Mouse (Mus musculus) bone marrow, adult 2 months (tissue): Measurements from ENCODE around the gene Msl1. TPM values are rescaled to one million over a fixed set of nuclear protein-coding genes. Genes with fewer than 3 reads are reported as not detected.

Experiments
- H3K27ac ChIP-seq: fragments of 200-500 bp; 2 replicates; pipeline ENCODE4 v1.5.1; 2012; ENCODE audit warnings: low read depth, mild to moderate bottlenecking, control low read depth, inconsistent platforms, low read length; ENCODE audit not compliant: control insufficient read depth, poor library complexity, insufficient read depth
- H3K4me1 ChIP-seq: fragments of 200-500 bp; 2 replicates; pipeline ENCODE4 v1.6.1; 2011; ENCODE audit warnings: low read length; ENCODE audit not compliant: control insufficient read depth, insufficient read depth
- H3K4me3 ChIP-seq: fragments of 200-500 bp; replicated peaks from 2 replicates; pipeline ENCODE3; 2011; ENCODE audit warnings: mild to moderate bottlenecking, low read depth, low read length, control low read depth; ENCODE audit not compliant: control insufficient read depth
- CTCF ChIP-seq: fragments of 200-500 bp; IDR thresholded peaks from 2 replicates; pipeline ENCODE4 v1.5.1; 2011; ENCODE audit warnings: low read length, control low read depth; ENCODE audit not compliant: control insufficient read depth, insufficient read depth
- POLR2A ChIP-seq: fragments of 200-500 bp; IDR thresholded peaks from 2 replicates; pipeline ENCODE4 v1.6.1; 2011; ENCODE audit warnings: low read depth, mild to moderate bottlenecking, control low read depth, low read length, borderline replicate concordance; ENCODE audit not compliant: control insufficient read depth
- WGBS: fragments of 180-500 bp; shearing (Covaris S2); methylation state at CpG from one replicate; pipeline ENCODE4 v1.1.7; 2018; 5-methylcytosine and 5-hydroxymethylcytosine counted together
- polyA plus RNA-seq: library from polyadenylated mRNA; stranded (reverse); fragments of >200 nt; gene quantifications from 2 replicates; pipeline ENCODE4 v1.2.4, GENCODE M21; 2011; ENCODE audit warnings: low replicate concordance; ENCODE audit not compliant: missing spikeins, insufficient read depth, insufficient read length

Msl1 gene
- polyA plus RNA-seq, 1 experiment: 69.9 TPM

- peaks cover 3% of the 10 kb centered on the region; the same call in 1 of the 2 replicates for H3K4me1 ChIP-seq
- TF ChIP-seq POLR2A: no peak
- peak; percentile 79 for TF ChIP-seq CTCF
- WGBS: under 1% methylated on average over 15 of the region's 15 CpGs
- no peak overlapping the region for H3K4me3 ChIP-seq
- no peak overlapping the region; the same call in 1 of the 2 replicates for H3K27ac ChIP-seq
Measured at GRCm38 (mm10) chr11:98786359-98787214, 8.7 kb upstream of the Msl1 start.

DNA sequence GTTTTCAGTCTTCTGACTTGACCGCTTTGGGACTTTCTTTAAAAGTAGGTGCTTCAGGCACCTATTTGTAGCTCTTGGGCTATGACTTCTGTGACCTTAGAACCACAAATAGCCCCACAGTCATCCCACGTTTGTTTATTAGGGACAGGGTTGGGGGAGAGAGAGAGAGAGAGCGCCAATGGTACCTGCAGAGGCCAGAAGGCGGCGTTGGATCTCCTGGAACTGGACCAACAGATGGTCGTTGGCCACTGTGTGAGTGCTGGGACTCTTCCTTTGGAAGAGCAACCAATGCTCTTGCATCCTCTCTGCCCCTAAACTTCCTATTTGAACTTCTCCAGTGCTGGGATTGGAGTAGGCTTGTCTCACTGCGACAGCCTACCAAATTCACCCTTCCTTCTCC, 8.1 kb upstream of the Msl1 start:
- 48% methylated on average over 7 of the region's 7 CpGs for WGBS
- Histone ChIP-seq H3K27ac (no peak overlapping the region), H3K4me3 (no peak overlapping the region), H3K4me1 (peaks cover 3% of the 10 kb centered on the region; the same call in 1 of the 2 replicates)
- TF ChIP-seq POLR2A: no peak
- no peak for TF ChIP-seq CTCF

DNA sequence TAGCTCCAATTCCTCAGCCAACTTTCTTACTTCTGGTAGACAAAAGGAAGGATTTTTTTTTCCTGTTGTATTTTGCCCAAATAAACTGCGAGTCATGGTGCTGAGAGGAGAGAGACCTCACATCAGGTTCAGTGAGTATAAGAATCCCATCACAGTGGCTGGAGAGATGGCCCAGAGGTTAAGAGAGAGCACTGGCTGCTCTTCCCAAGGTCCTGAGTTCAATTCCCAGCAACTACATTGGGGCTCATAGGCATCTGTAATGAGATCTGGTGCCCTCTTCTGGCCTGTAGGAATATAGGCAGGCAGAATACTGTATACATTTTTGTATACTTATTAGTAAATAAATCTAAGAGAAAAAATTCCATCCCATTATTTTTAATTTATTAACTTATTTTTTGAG, 7.6 kb upstream of the Msl1 start:
- no peak overlapping the region for H3K4me3 ChIP-seq
- no peak for TF ChIP-seq POLR2A
- TF ChIP-seq CTCF: no peak
- WGBS: 85% methylated on average over 1 of the region's 1 CpGs
- peaks cover 3% of the 10 kb centered on the region; the same call in 1 of the 2 replicates for H3K4me1 ChIP-seq
- H3K27ac ChIP-seq: no peak overlapping the region

- Histone ChIP-seq H3K4me3 (no peak overlapping the region), H3K27ac (no peak overlapping the region), H3K4me1 (peaks cover 3% of the 10 kb centered on the region; the same call in 1 of the 2 replicates)
- no peak for TF ChIP-seq POLR2A
- TF ChIP-seq CTCF: no peak
- 88% methylated on average over 5 of the region's 5 CpGs for WGBS
Measured at GRCm38 (mm10) chr11:98788139-98788538, 7.2 kb upstream of the Msl1 start.

DNA sequence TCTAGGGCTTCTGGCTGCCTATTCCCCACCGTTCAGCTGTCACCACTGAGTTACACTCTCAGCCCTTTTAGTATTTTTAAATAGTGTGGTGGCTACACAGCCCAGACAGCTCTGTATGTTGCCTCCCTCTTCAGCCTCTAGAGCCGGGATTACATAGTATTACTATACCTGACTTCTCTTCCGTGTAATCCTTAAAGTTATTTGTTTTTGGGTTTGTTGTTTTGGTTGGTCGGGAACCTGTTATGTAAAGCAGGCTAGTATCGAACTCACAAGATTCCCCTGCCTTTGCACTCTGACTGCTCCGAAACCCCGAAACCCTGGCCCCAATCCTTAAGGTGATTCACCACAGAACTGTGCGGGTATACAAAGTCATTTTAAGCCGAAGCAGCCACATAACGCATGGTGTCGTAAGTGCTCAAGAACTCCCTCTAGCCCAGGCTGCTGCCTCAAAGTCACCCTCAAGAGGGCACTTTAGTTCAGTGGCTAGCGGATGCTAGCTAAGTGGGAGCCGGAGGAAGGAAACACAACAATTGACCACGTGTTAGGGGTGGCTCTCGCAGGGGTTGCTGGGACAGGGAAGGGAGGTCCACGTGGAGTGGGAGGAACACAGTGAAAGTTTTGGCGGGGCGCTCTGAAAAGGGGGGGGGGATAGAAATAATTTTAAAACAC, 6.6 kb upstream of the Msl1 start:
- peaks cover 3% of the 10 kb centered on the region; the same call in 1 of the 2 replicates for H3K4me1 ChIP-seq
- H3K4me3 ChIP-seq: no peak overlapping the region
- H3K27ac ChIP-seq: peak overlapping the region; percentile 22; the same call in 1 of the 2 replicates
- WGBS: 2% methylated on average over 18 of the region's 18 CpGs
- TF ChIP-seq CTCF (peak; percentile 86), POLR2A (no peak)

GRCm38 (mm10) chr11:98789219-98789807, 6.0 kb upstream of the Msl1 start:
- peak overlapping the region; percentile 62 for H3K4me3 ChIP-seq
- WGBS: 1% methylated on average over 25 of the region's 25 CpGs
- H3K27ac ChIP-seq: no peak overlapping the region
- H3K4me1 ChIP-seq: peaks cover 3% of the 10 kb centered on the region; the same call in 1 of the 2 replicates
- TF ChIP-seq CTCF: no peak
- TF ChIP-seq POLR2A: peak; percentile 50; the same call in 1 of the 2 replicates

GRCm38 (mm10) chr11:98789824-98790223, 5.5 kb upstream of the Msl1 start:
- 9% methylated on average over 5 of the region's 5 CpGs for WGBS
- TF ChIP-seq CTCF (no peak), POLR2A (no peak)
- Histone ChIP-seq H3K4me1 (peaks cover 3% of the 10 kb centered on the region; the same call in 1 of the 2 replicates), H3K4me3 (no peak overlapping the region), H3K27ac (no peak overlapping the region)
